Mouse (Mus musculus) adrenal gland, postnatal 25 days (tissue): ENCODE measurements at regions not wholly inside any gene's neighbourhood (a gene's known extent, or its start where the extent isn't known, plus 50 kb on each side); places are given as distances from the start of the nearest gene placed in this dataset.

Experiments used
- DNase-seq: peaks from one replicate; pipeline ENCODE4 v3.0.0; 2021; ENCODE audit warnings: mixed read lengths

GRCm38 (mm10) chr17:83959159-83959848, 111.5 kb upstream of the Haao start:
- DNase-seq, result no peak

GRCm38 (mm10) chr17:83958706-83959105, 110.9 kb upstream of the Haao start:
- no peak for DNase-seq

GRCm38 (mm10) chr17:83957661-83958540, 110.1 kb upstream of the Haao start:
- no peak for DNase-seq

GRCm38 (mm10) chr17:83956821-83957565, 109.2 kb upstream of the Haao start:
- no peak for DNase-seq

- no peak for DNase-seq
Observed at GRCm38 (mm10) chr17:83955978-83956377, 108.2 kb upstream of the Haao start.

- no peak for DNase-seq
Observed at GRCm38 (mm10) chr17:83955058-83955697, 107.4 kb upstream of the Haao start.

GRCm38 (mm10) chr17:83954291-83955057, 106.7 kb upstream of the Haao start:
- DNase-seq, result peak; percentile 44

GRCm38 (mm10) chr17:83953656-83954055, 105.9 kb upstream of the Haao start:
- no peak for DNase-seq

- DNase-seq, result no peak
Observed at GRCm38 (mm10) chr17:83946718-83947117, 99.0 kb upstream of the Haao start.

- DNase-seq, result no peak
Observed at GRCm38 (mm10) chr17:83939344-83939743, 91.6 kb upstream of the Haao start.

- DNase-seq, result peak; percentile 45
Observed at GRCm38 (mm10) chr17:83938671-83939244, 91.0 kb upstream of the Haao start.

GRCm38 (mm10) chr17:83937576-83937975, 89.8 kb upstream of the Haao start:
- DNase-seq, result no peak

- no peak for DNase-seq
Observed at GRCm38 (mm10) chr17:83936677-83937076, 88.9 kb upstream of the Haao start.

- no peak for DNase-seq
Observed at GRCm38 (mm10) chr17:83935969-83936368, 88.2 kb upstream of the Haao start.

GRCm38 (mm10) chr17:83935232-83935631, 87.5 kb upstream of the Haao start:
- DNase-seq, result no peak

- no peak for DNase-seq
Observed at GRCm38 (mm10) chr17:83933743-83934142, 86.0 kb upstream of the Haao start.

GRCm38 (mm10) chr17:83930401-83930800, 82.6 kb upstream of the Haao start:
- DNase-seq, result no peak

- peak; percentile 41 for DNase-seq
Observed at GRCm38 (mm10) chr17:83927749-83928387, 80.1 kb upstream of the Haao start.

GRCm38 (mm10) chr17:83924259-83924922, 76.6 kb upstream of the Haao start:
- no peak for DNase-seq

- DNase-seq, result no peak
Observed at GRCm38 (mm10) chr17:83920894-83921293, 73.1 kb upstream of the Haao start.
